Mouse (Mus musculus) right cerebral cortex, postnatal 14 days (tissue): ENCODE data around the gene Pacs1.
"Not testable (repeated sequence)": the region's sequence is repeated elsewhere in the genome, so short reads cannot be mapped to it uniquely, and the experiment has no call there.

Experiments
- DNase-seq: peaks from one replicate; pipeline ENCODE4 v3.0.0; 2022

Pacs1 gene

GRCm38 (mm10) chr19:5094243-5094632, 178.7 kb downstream of the Pacs1 start:
- DNase-seq, result peak; percentile 99

GRCm38 (mm10) chr19:5093481-5094242, 179.3 kb downstream of the Pacs1 start:
- DNase-seq, result no peak

- no peak for DNase-seq
Measured at GRCm38 (mm10) chr19:5092083-5092482, 180.8 kb downstream of the Pacs1 start.

- DNase-seq, result no peak
Measured at GRCm38 (mm10) chr19:5089324-5089723, 183.6 kb downstream of the Pacs1 start.

- peak; percentile 87 for DNase-seq
Measured at GRCm38 (mm10) chr19:5087884-5088728, 184.8 kb downstream of the Pacs1 start, which contains the start of gene Yif1a. Yif1a (plus strand) TSS chr19:5088538.

GRCm38 (mm10) chr19:5086533-5086932, 186.4 kb downstream of the Pacs1 start:
- not testable (repeated sequence) for DNase-seq

GRCm38 (mm10) chr19:5085145-5085863, 187.6 kb downstream of the Pacs1 start, which contains the start of gene Tmem151a:
Tmem151a (minus strand) TSS chr19:5085531.
- no peak for DNase-seq

- no peak for DNase-seq
Measured at GRCm38 (mm10) chr19:5084834-5085144, 188.1 kb downstream of the Pacs1 start.

- no peak for DNase-seq
Measured at GRCm38 (mm10) chr19:5083961-5084833, 188.7 kb downstream of the Pacs1 start.
